Mouse (Mus musculus) activated CD4-positive, CD25-positive, alpha-beta regulatory T cell, adult 9 weeks (primary cell): ENCODE results near the gene Prdm15. TPM values are rescaled to one million over a fixed set of nuclear protein-coding genes. Genes with fewer than 3 reads are reported as not detected.

Experiments used
- polyA plus RNA-seq: library from polyadenylated mRNA; unstranded; fragments of 100-300 nt; shearing (Covaris generic); gene quantifications from one replicate; pipeline ENCODE4 v1.2.1, GENCODE M21; 2017

Gene Prdm15
- polyA plus RNA-seq = 29.6 TPM

DNA sequence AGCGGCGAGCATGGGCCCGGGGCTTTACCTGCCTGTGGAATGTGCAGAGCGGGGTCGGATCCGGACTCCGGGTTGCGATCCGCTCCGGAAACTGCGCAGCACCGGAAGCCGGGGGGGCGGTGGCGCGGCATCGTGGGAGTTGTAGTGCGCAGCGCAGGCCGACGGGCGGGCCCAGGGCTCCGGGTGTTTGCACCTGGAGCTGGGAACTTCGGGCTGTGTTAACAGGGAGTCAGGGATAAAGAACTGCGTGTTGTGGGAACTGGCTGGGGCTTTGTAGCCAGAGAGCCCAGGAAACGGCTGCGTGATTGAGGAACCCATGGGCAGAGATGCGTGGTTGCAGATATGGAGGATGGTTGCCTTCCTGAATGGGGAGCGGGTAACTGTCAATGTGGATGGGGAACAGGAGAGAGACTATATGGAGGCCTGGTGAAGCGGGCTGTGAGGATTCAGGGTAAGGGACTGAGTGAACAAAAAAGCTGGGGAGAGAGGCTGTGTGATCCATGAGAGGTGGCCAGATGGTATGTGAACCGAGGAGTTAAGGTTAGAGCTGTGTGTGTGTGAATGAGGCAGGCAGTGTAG lies at the start of gene Prdm15:
TSS of gene Prdm15 (minus strand) at position 110 of the 579 bp plus-strand sequence.

DNA sequence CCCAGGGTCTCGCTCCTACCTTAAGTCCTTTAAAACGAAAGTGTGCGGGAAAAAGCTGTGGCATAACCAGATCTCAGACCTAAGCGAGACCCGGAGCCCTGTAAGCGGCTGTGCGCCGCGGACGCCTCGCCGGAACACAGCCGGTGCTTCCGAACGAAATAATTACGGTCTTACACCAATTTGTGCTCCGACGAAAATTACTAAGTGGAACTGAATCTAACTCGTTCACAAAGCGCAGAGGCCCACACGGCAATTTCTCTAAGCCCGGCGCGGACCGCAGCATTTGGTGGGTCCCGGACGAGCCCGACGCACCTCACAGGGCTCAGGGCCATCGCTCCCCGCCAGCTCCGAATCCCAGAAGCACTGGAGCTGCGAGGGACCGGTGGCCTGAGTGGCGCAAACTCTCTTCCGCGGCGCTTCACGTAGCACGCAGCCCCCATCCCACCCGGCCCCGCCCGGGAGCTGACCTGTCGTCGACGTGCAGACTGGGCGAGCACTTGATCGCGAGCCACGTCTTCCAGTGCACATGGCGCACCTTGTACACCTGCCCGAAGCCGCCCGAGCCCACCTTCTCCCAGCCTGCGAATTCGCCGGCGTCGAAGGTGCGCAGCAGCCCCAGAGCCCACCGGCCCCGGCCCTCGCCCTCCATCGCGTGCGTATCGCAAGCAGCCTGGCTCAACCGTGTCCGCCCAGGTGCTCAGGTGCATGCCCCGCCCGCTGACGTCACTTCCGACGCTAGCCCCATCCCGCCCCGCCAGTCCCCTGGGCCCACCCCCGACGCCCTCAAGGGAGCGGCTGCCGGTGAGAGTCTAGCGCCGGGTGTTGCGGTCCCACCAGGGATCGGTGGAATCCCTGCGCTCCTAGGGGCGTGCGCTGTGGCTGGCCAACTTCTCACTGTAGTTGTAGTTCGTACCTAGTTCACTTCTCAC lies 88.3 kb downstream of the Prdm15 start, which contains the start of gene Ripk4:
TSS of gene Ripk4 (minus strand) at position 727 of the 929 bp plus-strand sequence.

Other genes with a start within 250 kb of the Prdm15 start
- gene Tmprss2, start 240.7 kb downstream of the Prdm15 start, polyA plus RNA-seq = not detected
- 0.48 TPM for gene Ripk4, start 88.1 kb downstream of the Prdm15 start, polyA plus RNA-seq
- 4.9 TPM for gene C2cd2, start 110.7 kb upstream of the Prdm15 start, polyA plus RNA-seq
- gene Zbtb21, start 110.8 kb upstream of the Prdm15 start, polyA plus RNA-seq = 18.6 TPM
- 42.9 TPM for gene B230307C23Rik, start 145.5 kb upstream of the Prdm15 start, polyA plus RNA-seq
- gene A630089N07Rik, start 230.6 kb upstream of the Prdm15 start, polyA plus RNA-seq = 23.6 TPM